Mouse (Mus musculus) heart, embryonic 11.5 days (tissue): Measurements from ENCODE around the gene Prr15l. TPM values are rescaled to one million over a fixed set of nuclear protein-coding genes. Genes with fewer than 3 reads are reported as not detected.

Experiments used
- ATAC-seq: fragments of 200-750 bp; cut with Nextera tagmentation; replicated peaks from 2 replicates; pipeline ENCODE4 v1.8.0; 2017; ENCODE audit warnings: moderate library complexity; ENCODE audit not compliant: insufficient number of reproducible peaks, low FRiP score, low TSS enrichment
- H3K27ac ChIP-seq: fragments of 300-500 bp; sonication (generic); 2 replicates; pipeline ENCODE4 v1.5.1; 2014; ENCODE audit warnings: mild to moderate bottlenecking, low read depth, low read length
- H3K27me3 ChIP-seq: fragments of 300-500 bp; sonication (generic); 2 replicates; pipeline ENCODE4 v1.6.1; 2014; ENCODE audit warnings: mild to moderate bottlenecking, low read length, mixed read lengths; ENCODE audit not compliant: control insufficient read depth, insufficient read depth
- H3K36me3 ChIP-seq: fragments of 300-500 bp; sonication (generic); 2 replicates; pipeline ENCODE4 v1.6.1; 2014; ENCODE audit warnings: mild to moderate bottlenecking, low read length, moderate library complexity, mixed read lengths; ENCODE audit not compliant: control insufficient read depth, insufficient read depth
- H3K4me1 ChIP-seq: fragments of 300-500 bp; sonication (generic); 2 replicates; pipeline ENCODE4 v1.6.1; 2014; ENCODE audit warnings: low read length; ENCODE audit not compliant: control insufficient read depth, insufficient read depth
- H3K4me2 ChIP-seq: fragments of 300-500 bp; sonication (generic); 2 replicates; pipeline ENCODE4 v1.6.1; 2014; ENCODE audit warnings: mild to moderate bottlenecking, moderate library complexity
- H3K4me3 ChIP-seq: fragments of 300-500 bp; sonication (generic); 2 replicates; pipeline ENCODE4 v1.5.1; 2014; ENCODE audit warnings: low read depth, low read length
- H3K9ac ChIP-seq: fragments of 300-500 bp; sonication (generic); 2 replicates; pipeline ENCODE4 v1.6.1; 2014; ENCODE audit warnings: mild to moderate bottlenecking, low read depth, low read length, moderate library complexity
- H3K9me3 ChIP-seq: fragments of 300-500 bp; sonication (generic); replicated peaks from 2 replicates; pipeline ENCODE4 v1.6.1; 2016; ENCODE audit warnings: low read length; ENCODE audit not compliant: control insufficient read depth
- WGBS: fragments of 180-500 bp; shearing (Covaris S2); extraction: QIAGEN DNeasy Blood & Tissue Kit; methylation state at CpG from one replicate; pipeline ENCODE4 v1.1.7; 2014; ENCODE audit not compliant: insufficient replicate concordance; 5-methylcytosine and 5-hydroxymethylcytosine counted together
- polyA plus RNA-seq: library from polyadenylated mRNA; unstranded; fragments of >200 nt; fragmentation: Nextera tagmentation; extraction: Ambion mirVana; gene quantifications from 2 replicates; pipeline ENCODE4 v1.2.1, GENCODE M21; 2014

Gene Prr15l
- polyA plus RNA-seq, 1 experiment from 2014 or later: 0.50 TPM

DNA sequence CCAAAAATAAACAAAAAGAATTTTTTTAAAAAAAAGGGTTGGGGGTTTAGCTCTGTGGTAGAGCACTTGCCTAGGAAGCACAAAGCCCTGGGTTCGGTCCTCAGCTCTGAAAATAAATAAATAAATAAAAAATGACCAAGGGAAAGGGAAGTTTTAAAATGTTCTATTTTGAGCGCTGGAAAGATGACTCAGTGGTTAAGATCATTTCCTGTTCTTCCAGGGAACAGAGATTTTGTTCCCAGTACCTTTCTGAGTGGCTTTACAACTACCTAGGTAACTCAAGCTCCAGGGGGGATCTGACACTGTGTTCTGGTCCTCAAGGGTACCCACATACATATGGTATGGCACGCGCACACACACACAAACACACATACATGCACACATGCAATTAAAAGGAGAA lies 32.0 kb upstream of the Prr15l start:
- H3K27ac ChIP-seq: no peak overlapping the region
- no peaks in the 10 kb centered on the region for H3K9me3 ChIP-seq
- WGBS: 66% methylated on average over 4 of the region's 4 CpGs
- no peak for ATAC-seq
- H3K4me1 ChIP-seq: peaks cover 5% of the 10 kb centered on the region; the same call in 1 of the 2 replicates
- no peaks in the 10 kb centered on the region for H3K36me3 ChIP-seq
- no peak overlapping the region for H3K9ac ChIP-seq
- no peaks in the 10 kb centered on the region for H3K27me3 ChIP-seq
- H3K4me3 ChIP-seq: no peak overlapping the region
- H3K4me2 ChIP-seq: no peak overlapping the region

DNA sequence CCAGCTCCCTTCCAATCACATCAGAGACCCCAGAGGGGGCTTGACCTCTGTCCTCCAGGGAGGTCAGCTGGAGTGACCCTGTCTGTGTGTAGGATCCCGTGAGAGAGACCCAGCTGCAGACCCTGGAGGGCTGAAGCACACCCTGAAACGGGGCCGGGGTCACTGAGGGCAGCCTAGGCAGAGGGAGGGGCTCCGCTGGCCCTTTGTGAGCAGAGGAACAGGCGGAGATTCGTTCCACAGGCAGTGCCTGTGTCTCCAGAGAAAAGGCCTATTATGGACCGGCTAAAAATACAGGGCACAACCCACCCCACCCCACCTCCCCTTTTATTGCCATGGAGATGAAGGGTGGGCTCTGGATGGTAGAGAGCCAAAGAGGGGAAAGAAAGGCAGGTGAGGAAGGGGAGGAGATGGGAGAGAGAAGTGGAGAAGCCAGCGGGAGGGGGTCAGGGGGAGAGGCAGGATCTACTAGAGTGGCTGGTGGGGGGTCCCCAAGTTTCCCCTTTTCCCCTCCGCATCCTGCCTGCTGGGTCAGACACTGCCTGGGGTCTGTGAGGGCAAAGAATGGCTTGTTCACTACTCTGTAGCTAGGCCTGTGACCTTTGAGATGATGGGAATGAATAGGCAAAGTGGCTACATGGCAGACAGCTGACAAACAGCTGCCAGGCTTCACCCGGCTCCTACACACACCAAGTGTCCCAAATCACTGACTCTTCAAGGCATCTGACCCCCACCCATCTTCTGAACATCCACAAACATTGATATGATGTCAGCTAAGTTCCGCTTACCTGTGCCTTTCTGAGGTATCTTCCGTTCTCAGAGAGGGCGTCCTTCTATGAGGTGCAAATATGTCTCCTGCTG lies 28.2 kb upstream of the Prr15l start:
- H3K4me2 ChIP-seq: no peak overlapping the region
- no peak overlapping the region for H3K4me3 ChIP-seq
- H3K36me3 ChIP-seq: no peaks in the 10 kb centered on the region
- H3K9ac ChIP-seq: peak overlapping the region; percentile 34; the same call in 1 of the 2 replicates
- H3K9me3 ChIP-seq: no peaks in the 10 kb centered on the region
- 51% methylated on average over 13 of the region's 13 CpGs for WGBS
- peaks cover 18% of the 10 kb centered on the region for H3K4me1 ChIP-seq
- H3K27ac ChIP-seq: no peak overlapping the region
- ATAC-seq: no peak
- no peaks in the 10 kb centered on the region for H3K27me3 ChIP-seq

DNA sequence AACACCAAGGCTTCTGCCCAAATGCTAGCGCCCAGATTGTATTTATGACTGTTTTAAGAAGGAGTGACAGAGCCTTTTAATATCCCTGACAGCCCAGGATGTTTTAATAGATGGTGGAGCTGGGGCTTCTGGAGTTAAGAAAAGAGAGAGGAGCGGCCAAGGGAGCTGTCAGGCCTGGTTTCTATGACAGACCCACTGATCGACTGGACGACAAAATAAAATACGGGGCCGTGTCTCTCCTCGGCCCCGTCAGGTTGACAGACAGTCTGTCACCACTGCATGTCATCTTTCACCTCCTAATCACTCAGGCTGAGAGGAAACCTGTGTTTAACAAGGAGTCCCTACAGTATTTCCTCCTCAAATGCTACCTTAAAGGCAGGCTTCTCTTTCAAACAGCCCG lies 26.6 kb upstream of the Prr15l start:
- Histone ChIP-seq H3K27ac (no peak overlapping the region), H3K4me3 (no peak overlapping the region), H3K36me3 (no peaks in the 10 kb centered on the region), H3K4me2 (no peak overlapping the region), H3K4me1 (peaks cover 25% of the 10 kb centered on the region), H3K9ac (no peak overlapping the region), H3K27me3 (no peaks in the 10 kb centered on the region), H3K9me3 (no peaks in the 10 kb centered on the region)
- no peak for ATAC-seq
- WGBS: 39% methylated on average over 9 of the region's 9 CpGs

DNA sequence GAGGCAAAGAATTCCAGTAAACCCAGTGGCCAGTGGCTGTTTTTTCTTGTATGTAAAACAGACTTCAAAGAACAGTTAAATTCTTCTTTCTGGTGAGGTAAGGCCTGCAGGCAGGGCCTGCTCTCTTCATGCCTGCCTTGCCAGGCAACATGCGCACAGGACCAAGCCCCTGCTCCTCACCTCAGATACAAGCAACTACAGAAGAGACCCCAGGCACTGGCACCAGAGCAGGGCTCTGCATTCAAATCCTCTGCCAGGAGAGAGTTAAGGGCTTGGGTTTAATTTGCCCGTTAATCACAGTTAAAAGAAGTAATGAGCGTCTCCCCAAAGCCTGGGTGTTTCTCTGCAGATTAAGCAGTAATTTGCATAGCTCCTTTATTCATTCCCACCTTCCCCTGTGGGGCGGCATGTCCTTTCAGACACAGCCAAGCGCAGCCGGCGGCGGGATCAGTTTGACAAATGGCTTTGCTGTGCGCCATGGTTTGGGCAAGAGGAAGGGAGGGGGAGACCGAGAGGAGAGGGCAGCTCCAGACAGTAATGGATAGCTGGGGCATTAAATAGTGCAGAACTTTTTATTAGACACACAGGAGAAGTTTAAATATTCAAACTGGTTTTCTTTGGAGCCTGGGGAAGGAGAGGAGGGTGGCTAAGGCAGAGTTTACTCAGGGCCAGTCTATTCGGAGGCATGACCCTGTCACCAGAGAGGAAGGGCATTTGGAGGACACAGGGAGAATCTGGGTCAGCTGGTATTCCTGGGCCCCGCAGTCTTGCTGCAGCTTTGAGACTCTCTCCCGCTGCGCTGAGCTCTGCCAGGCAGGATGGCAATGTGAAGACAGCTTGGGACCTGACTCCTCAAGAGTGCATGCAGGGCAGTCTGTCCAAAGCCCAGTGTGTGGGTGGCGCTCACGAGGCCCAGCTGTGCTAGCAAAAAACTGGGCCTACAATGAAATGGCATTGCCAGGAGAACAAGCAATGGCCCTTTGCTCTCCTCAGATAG lies 25.0 kb upstream of the Prr15l start:
- no peak overlapping the region for H3K4me2 ChIP-seq
- WGBS: 26% methylated on average over 16 of the region's 16 CpGs
- peaks cover 37% of the 10 kb centered on the region for H3K4me1 ChIP-seq
- H3K9me3 ChIP-seq: no peaks in the 10 kb centered on the region
- H3K27me3 ChIP-seq: no peaks in the 10 kb centered on the region
- no peak overlapping the region for H3K27ac ChIP-seq
- no peak for ATAC-seq
- peak overlapping the region; percentile 40; the same call in 1 of the 2 replicates for H3K9ac ChIP-seq
- no peak overlapping the region for H3K4me3 ChIP-seq
- H3K36me3 ChIP-seq: peaks cover 2% of the 10 kb centered on the region

DNA sequence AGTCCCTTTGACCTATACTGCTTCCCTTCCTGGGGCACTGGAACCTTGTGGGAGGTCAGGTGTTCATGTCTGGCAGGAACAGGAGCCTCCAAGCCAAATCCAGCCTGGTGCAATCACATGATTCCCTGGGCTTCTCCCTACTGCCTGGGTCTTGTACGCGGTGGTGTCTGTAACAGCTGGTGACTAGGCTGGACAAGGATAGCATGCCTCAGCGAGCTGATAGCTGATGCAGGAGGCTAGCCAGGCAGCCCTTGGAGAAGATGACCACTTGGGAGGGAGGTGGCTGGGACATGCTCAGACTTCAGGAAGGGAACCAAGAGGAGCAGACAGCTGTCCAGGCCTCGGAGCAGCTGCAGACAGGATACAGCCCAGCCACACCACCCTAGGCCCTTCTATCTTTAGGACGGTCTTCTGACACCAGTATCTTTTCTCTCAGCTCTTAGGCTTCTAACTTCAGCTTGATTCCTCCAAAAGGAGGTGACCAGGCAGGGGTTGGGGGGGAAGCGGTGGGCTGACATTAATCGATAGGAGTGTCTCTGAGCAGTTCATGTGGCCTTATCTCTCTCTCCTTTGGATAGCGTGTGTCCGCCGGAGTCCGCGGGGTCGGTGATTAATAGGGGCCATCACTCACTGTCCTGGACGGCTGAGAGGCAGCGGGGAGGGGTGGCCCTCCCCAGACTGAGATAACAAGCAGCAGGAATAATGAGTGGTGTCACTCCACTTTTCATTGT lies 21.3 kb upstream of the Prr15l start:
- peak overlapping the region; percentile 38 for H3K4me2 ChIP-seq
- no peaks in the 10 kb centered on the region for H3K27me3 ChIP-seq
- peaks cover 9% of the 10 kb centered on the region for H3K36me3 ChIP-seq
- H3K9ac ChIP-seq: peak overlapping the region; percentile 34; the same call in 1 of the 2 replicates
- peak overlapping the region; percentile 1; the same call in 1 of the 2 replicates for H3K4me3 ChIP-seq
- peaks cover 32% of the 10 kb centered on the region for H3K4me1 ChIP-seq
- ATAC-seq: no peak
- 14% methylated on average over 15 of the region's 15 CpGs for WGBS
- no peaks in the 10 kb centered on the region for H3K9me3 ChIP-seq
- peak overlapping the region; percentile 25 for H3K27ac ChIP-seq

DNA sequence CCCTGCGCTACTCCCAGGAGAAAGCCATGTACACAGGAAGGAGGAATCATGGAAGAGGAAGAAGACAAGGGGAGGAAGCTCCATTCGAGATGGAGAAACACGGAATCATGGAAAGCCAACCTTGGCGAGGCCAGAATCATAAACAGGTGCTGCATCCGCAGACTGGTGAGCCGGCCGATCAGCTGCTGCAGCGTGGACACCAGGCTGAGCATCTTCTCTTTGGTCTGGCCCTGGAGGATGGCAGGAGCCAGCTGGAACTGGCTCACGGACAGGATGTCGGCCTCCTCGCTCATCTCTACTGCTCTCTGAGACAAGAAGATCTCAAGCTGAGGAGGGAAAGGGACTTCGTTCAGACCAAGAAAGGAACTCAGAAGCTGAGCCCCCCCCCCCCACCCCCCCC lies 19.3 kb upstream of the Prr15l start:
- Histone ChIP-seq H3K27me3 (no peaks in the 10 kb centered on the region), H3K27ac (no peak overlapping the region), H3K9me3 (no peaks in the 10 kb centered on the region), H3K9ac (no peak overlapping the region), H3K4me1 (peaks cover 20% of the 10 kb centered on the region), H3K4me3 (no peak overlapping the region), H3K36me3 (peaks cover 9% of the 10 kb centered on the region), H3K4me2 (no peak overlapping the region)
- 88% methylated on average over 12 of the region's 12 CpGs for WGBS
- no peak for ATAC-seq

DNA sequence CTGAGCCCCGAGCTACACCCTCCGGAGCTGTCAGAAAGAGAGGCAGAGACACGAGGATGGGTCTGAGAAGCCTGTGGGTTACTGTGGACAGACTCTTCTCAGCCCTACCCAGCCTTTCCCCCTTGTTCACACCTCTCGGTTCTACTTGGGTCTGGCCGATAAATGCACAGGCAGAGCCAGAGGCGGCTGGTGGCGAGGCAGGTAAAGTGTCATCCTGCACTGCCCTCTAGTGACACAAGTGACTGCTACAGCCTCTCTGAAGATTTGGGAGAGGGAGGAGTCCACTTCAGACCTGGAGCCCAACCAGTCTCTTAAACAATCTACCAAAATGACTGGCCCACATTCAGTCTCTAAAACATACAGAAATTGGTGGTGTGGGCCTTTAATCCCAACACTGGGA lies 17.9 kb upstream of the Prr15l start:
- no peak overlapping the region for H3K4me2 ChIP-seq
- H3K27me3 ChIP-seq: no peaks in the 10 kb centered on the region
- no peak overlapping the region for H3K9ac ChIP-seq
- no peak overlapping the region for H3K4me3 ChIP-seq
- peaks cover 20% of the 10 kb centered on the region for H3K4me1 ChIP-seq
- ATAC-seq: no peak
- no peaks in the 10 kb centered on the region for H3K9me3 ChIP-seq
- WGBS: 23% methylated on average over 7 of the region's 7 CpGs
- no peak overlapping the region for H3K27ac ChIP-seq
- H3K36me3 ChIP-seq: peaks cover 9% of the 10 kb centered on the region

DNA sequence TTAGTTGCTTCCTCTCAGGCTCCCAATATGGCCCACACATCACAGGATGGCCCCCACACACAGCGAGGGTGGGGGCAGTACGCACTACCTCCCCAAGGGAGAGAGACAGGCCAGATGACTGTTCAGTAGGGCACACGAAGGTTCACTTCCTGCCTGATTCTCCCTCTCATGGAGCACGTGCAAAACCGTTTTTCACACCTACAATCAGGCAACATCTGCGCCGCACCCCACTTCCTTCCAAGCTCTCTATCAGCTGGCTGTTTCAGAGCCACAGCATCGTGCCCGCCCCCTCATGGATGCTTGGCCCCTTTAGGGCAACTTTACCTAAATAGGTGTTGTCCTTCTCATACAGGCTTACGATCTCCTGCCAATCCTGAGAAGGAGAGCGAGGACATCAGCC lies 15.2 kb upstream of the Prr15l start:
- 78% methylated on average over 11 of the region's 11 CpGs for WGBS
- Histone ChIP-seq H3K9ac (no peak overlapping the region), H3K9me3 (no peaks in the 10 kb centered on the region), H3K27me3 (no peaks in the 10 kb centered on the region), H3K4me1 (peaks cover 3% of the 10 kb centered on the region; the same call in 1 of the 2 replicates), H3K36me3 (peaks cover 9% of the 10 kb centered on the region), H3K27ac (no peak overlapping the region), H3K4me3 (no peak overlapping the region), H3K4me2 (no peak overlapping the region)
- no peak for ATAC-seq
